Mouse (Mus musculus) embryo, embryonic 10 days (tissue): ENCODE results near the gene Fkbp1a.

Source experiments
- DNase-seq: peaks from one replicate; pipeline ENCODE4 v3.0.0-alpha.2; 2015; ENCODE audit warnings: low spot score

The Fkbp1a gene

GRCm38 (mm10) chr2:151549615-151550121, 7.4 kb downstream of the Fkbp1a start:
- no peak for DNase-seq

- DNase-seq: no peak
These were observed 20.9 kb downstream of the Fkbp1a start for GRCm38 (mm10) chr2:151562930-151563921.

GRCm38 (mm10) chr2:151564006-151564405, 21.7 kb downstream of the Fkbp1a start:
- DNase-seq: no peak

- no peak for DNase-seq
These were observed 22.7 kb downstream of the Fkbp1a start for GRCm38 (mm10) chr2:151564986-151565385.

GRCm38 (mm10) chr2:151566856-151567255, 24.6 kb downstream of the Fkbp1a start:
- no peak for DNase-seq

GRCm38 (mm10) chr2:151569452-151569851, 27.2 kb downstream of the Fkbp1a start:
- DNase-seq: no peak

- DNase-seq: no peak
These were observed 29.8 kb downstream of the Fkbp1a start, which contains the start of gene Sdcbp2 for GRCm38 (mm10) chr2:151571873-151572700. Gene Sdcbp2 (plus strand): TSS chr2:151572622.

- DNase-seq: no peak
These were observed 31.4 kb downstream of the Fkbp1a start for GRCm38 (mm10) chr2:151573667-151574066.

GRCm38 (mm10) chr2:151574607-151575006, 32.3 kb downstream of the Fkbp1a start:
- no peak for DNase-seq

GRCm38 (mm10) chr2:151575119-151575698, 32.9 kb downstream of the Fkbp1a start:
- DNase-seq: peak; percentile 68

GRCm38 (mm10) chr2:151575699-151576389, 33.6 kb downstream of the Fkbp1a start:
- DNase-seq: peak; percentile 89

GRCm38 (mm10) chr2:151579183-151579582, 36.9 kb downstream of the Fkbp1a start:
- DNase-seq: no peak

GRCm38 (mm10) chr2:151580945-151581344, 38.7 kb downstream of the Fkbp1a start:
- no peak for DNase-seq

- no peak for DNase-seq
These were observed 43.7 kb downstream of the Fkbp1a start for GRCm38 (mm10) chr2:151585934-151586333.

GRCm38 (mm10) chr2:151586807-151587206, 44.5 kb downstream of the Fkbp1a start:
- no peak for DNase-seq

GRCm38 (mm10) chr2:151587306-151587705, 45.0 kb downstream of the Fkbp1a start:
- no peak for DNase-seq

- no peak for DNase-seq
These were observed 55.8 kb downstream of the Fkbp1a start for GRCm38 (mm10) chr2:151598068-151598467.

GRCm38 (mm10) chr2:151602106-151602505, 59.8 kb downstream of the Fkbp1a start:
- DNase-seq: no peak

- DNase-seq: peak; percentile 69
These were observed 61.3 kb downstream of the Fkbp1a start for GRCm38 (mm10) chr2:151603630-151604029.

- peak; percentile 50 for DNase-seq
These were observed 63.2 kb downstream of the Fkbp1a start for GRCm38 (mm10) chr2:151605437-151605987.

GRCm38 (mm10) chr2:151608435-151608834, 66.2 kb downstream of the Fkbp1a start:
- DNase-seq: no peak
